Mouse (Mus musculus) neural tube, embryonic 15.5 days (tissue): ENCODE results near the gene Dync2li1. TPM values are rescaled to one million over a fixed set of nuclear protein-coding genes. Genes with fewer than 3 reads are reported as not detected.
A peak's percentile ranks its signal among the peaks of the same experiment; 100 is the strongest.

Source experiments
- ATAC-seq: fragments of 200-750 bp; cut with Nextera tagmentation; 2 replicates; pipeline ENCODE4 v1.8.0; 2017; ENCODE audit warnings: mild to moderate bottlenecking, moderate TSS enrichment, moderate library complexity; ENCODE audit not compliant: low FRiP score
- H3K27ac ChIP-seq: fragments of 300-500 bp; sonication (generic); replicated peaks from 2 replicates; pipeline ENCODE4 v1.5.1; 2015; ENCODE audit warnings: mild to moderate bottlenecking, inconsistent platforms
- H3K27me3 ChIP-seq: fragments of 300-500 bp; sonication (generic); replicated peaks from 2 replicates; pipeline ENCODE4 v1.6.1; 2015; ENCODE audit warnings: inconsistent platforms
- H3K36me3 ChIP-seq: fragments of 300-500 bp; sonication (generic); 2 replicates; pipeline ENCODE4 v1.6.1; 2015; ENCODE audit warnings: inconsistent platforms
- H3K4me1 ChIP-seq: fragments of 300-500 bp; sonication (generic); 2 replicates; pipeline ENCODE4 v1.6.1; 2015; ENCODE audit warnings: inconsistent platforms
- H3K4me2 ChIP-seq: fragments of 300-500 bp; sonication (generic); 2 replicates; pipeline ENCODE4 v1.6.1; 2015; ENCODE audit warnings: inconsistent platforms, mild to moderate bottlenecking, moderate library complexity
- H3K4me3 ChIP-seq: fragments of 300-500 bp; sonication (generic); replicated peaks from 2 replicates; pipeline ENCODE4 v1.5.1; 2015; ENCODE audit warnings: mild to moderate bottlenecking, inconsistent platforms
- H3K9ac ChIP-seq: fragments of 300-500 bp; sonication (generic); replicated peaks from 2 replicates; pipeline ENCODE4 v1.6.1; 2015; ENCODE audit warnings: mild to moderate bottlenecking, inconsistent platforms
- H3K9me3 ChIP-seq: fragments of 300-500 bp; sonication (generic); replicated peaks from 2 replicates; pipeline ENCODE4 v1.6.1; 2016; ENCODE audit warnings: inconsistent platforms
- WGBS: fragments of 180-500 bp; shearing (Covaris S2); methylation state at CpG from one replicate; pipeline ENCODE4 v1.1.7; 2015; ENCODE audit warnings: mixed read lengths; 5-methylcytosine and 5-hydroxymethylcytosine counted together
- polyA plus RNA-seq: library from polyadenylated mRNA; unstranded; fragments of >200 nt; fragmentation: Nextera tagmentation; extraction: Ambion mirVana; gene quantifications from 2 replicates; pipeline ENCODE4 v1.2.1, GENCODE M21; 2015

Gene Dync2li1
- polyA plus RNA-seq, 1 experiment from 2014 or later, result 30.2 TPM

GRCm38 (mm10) chr17:84647630-84648029 lies 21.3 kb downstream of the Dync2li1 start:
- no peaks in the 10 kb centered on the region for H3K4me1 ChIP-seq
- H3K36me3 ChIP-seq, result 0 out of 2 replicates have a peak, but pooled peaks cover 2% of the 10 kb centered on the region
- no peaks in the 10 kb centered on the region for H3K27me3 ChIP-seq
- H3K9ac ChIP-seq, result no peak overlapping the region
- no peak for ATAC-seq
- no peak overlapping the region for H3K27ac ChIP-seq
- H3K4me2 ChIP-seq, result no peak overlapping the region
- H3K4me3 ChIP-seq, result no peak overlapping the region
- 86% methylated on average over 4 of the region's 4 CpGs for WGBS
- H3K9me3 ChIP-seq, result no peaks in the 10 kb centered on the region

- 89% methylated on average over 9 of the region's 9 CpGs for WGBS
- Histone ChIP-seq H3K4me2 (no peak overlapping the region), H3K4me1 (no peaks in the 10 kb centered on the region), H3K4me3 (no peak overlapping the region), H3K27ac (no peak overlapping the region), H3K27me3 (no peaks in the 10 kb centered on the region), H3K9me3 (no peaks in the 10 kb centered on the region), H3K36me3 (0 out of 2 replicates have a peak, but pooled peaks cover 2% of the 10 kb centered on the region), H3K9ac (no peak overlapping the region)
- ATAC-seq, result no peak
Measured at GRCm38 (mm10) chr17:84650302-84651017, 24.2 kb downstream of the Dync2li1 start.

DNA sequence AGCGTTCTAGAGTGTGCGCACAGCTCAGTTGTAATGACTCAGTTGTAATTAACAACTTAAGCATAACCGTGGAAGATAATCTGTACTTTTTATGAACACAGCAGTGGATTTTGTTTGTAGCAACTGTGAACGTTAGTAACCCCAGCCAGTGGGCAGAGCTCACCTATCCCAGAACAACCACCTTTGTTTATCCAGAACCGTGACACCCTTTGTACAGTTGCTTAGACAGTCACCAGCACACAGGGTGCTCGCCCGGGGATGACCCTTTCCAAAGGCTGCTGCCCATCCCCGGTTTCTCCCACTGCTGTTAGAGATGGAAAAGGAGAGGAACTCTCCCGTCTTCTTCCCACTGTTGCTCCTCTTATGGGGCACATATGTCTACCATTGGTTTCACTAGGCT lies 27.2 kb downstream of the Dync2li1 start:
- ATAC-seq, result no peak
- 0 out of 2 replicates have a peak, but pooled peaks cover 2% of the 10 kb centered on the region for H3K36me3 ChIP-seq
- H3K4me1 ChIP-seq, result peaks cover 21% of the 10 kb centered on the region
- H3K27me3 ChIP-seq, result no peaks in the 10 kb centered on the region
- H3K4me2 ChIP-seq, result no peak overlapping the region
- WGBS, result 93% methylated on average over 9 of the region's 9 CpGs
- no peak overlapping the region for H3K9ac ChIP-seq
- no peak overlapping the region for H3K4me3 ChIP-seq
- H3K27ac ChIP-seq, result no peak overlapping the region
- H3K9me3 ChIP-seq, result no peaks in the 10 kb centered on the region

GRCm38 (mm10) chr17:84656205-84656604 lies 29.9 kb downstream of the Dync2li1 start:
- H3K9ac ChIP-seq, result no peak overlapping the region
- H3K36me3 ChIP-seq, result no peaks in the 10 kb centered on the region
- no peak overlapping the region for H3K4me2 ChIP-seq
- peaks cover 21% of the 10 kb centered on the region for H3K4me1 ChIP-seq
- ATAC-seq, result peak; percentile 59; the same call in 1 of the 2 replicates
- H3K4me3 ChIP-seq, result no peak overlapping the region
- H3K27me3 ChIP-seq, result no peaks in the 10 kb centered on the region
- H3K9me3 ChIP-seq, result no peaks in the 10 kb centered on the region
- peak overlapping the region; percentile 51; the same call in 1 of the 2 replicates for H3K27ac ChIP-seq
- 45% methylated on average over 5 of the region's 5 CpGs for WGBS

GRCm38 (mm10) chr17:84656653-84657421 lies 30.5 kb downstream of the Dync2li1 start:
- Histone ChIP-seq H3K4me3 (no peak overlapping the region), H3K4me1 (peaks cover 21% of the 10 kb centered on the region), H3K36me3 (no peaks in the 10 kb centered on the region), H3K27ac (peak overlapping the region; percentile 51; the same call in 1 of the 2 replicates), H3K27me3 (no peaks in the 10 kb centered on the region), H3K9ac (no peak overlapping the region), H3K9me3 (no peaks in the 10 kb centered on the region), H3K4me2 (no peak overlapping the region; the same call in 1 of the 2 replicates)
- 24% methylated on average over 19 of the region's 19 CpGs for WGBS
- peak; percentile 58 for ATAC-seq

DNA sequence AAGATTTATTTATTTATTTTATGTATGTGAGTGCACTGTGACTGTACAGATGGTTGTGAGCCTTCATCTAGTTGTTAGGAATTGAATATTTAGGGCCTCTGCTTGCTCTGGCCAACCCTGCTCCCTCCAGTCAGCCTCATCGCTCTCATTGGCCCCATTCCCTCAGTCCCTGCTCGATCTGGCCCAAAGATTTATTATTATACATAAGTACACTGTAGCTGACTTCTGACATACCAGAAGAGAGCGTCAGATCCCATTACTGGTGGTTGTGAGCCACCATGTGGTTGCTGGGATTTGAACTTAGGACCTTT lies 31.1 kb downstream of the Dync2li1 start:
- H3K9me3 ChIP-seq, result no peaks in the 10 kb centered on the region
- H3K27me3 ChIP-seq, result no peaks in the 10 kb centered on the region
- no peaks in the 10 kb centered on the region for H3K36me3 ChIP-seq
- no peak overlapping the region for H3K27ac ChIP-seq
- H3K4me1 ChIP-seq, result peaks cover 21% of the 10 kb centered on the region
- H3K4me3 ChIP-seq, result no peak overlapping the region
- peak; percentile 34; the same call in 1 of the 2 replicates for ATAC-seq
- WGBS, result 43% methylated on average over 3 of the region's 3 CpGs
- no peak overlapping the region; the same call in 1 of the 2 replicates for H3K4me2 ChIP-seq
- H3K9ac ChIP-seq, result no peak overlapping the region

DNA sequence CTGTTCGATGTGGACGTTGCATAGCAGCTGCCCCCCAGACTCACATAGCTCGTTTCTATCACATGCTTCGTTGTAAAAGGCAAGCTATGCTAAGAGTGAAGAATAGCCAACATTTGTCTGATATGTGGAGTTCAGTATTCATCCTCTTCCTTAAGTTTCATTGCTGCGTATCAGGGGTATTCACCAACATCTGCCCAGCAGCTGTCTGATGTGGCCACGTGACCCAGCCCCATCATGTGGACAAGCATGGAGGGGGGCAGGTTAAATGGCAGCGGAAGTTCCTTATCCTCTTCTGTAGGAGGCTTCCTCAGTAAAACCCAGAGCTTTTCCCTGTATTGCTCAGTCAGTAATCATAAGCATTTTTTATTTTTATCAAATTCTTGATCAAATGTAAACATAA lies 31.5 kb downstream of the Dync2li1 start:
- Histone ChIP-seq H3K4me3 (no peak overlapping the region), H3K4me1 (peaks cover 21% of the 10 kb centered on the region), H3K27me3 (no peaks in the 10 kb centered on the region), H3K9me3 (no peaks in the 10 kb centered on the region), H3K4me2 (no peak overlapping the region), H3K9ac (no peak overlapping the region), H3K27ac (no peak overlapping the region), H3K36me3 (no peaks in the 10 kb centered on the region)
- 66% methylated on average over 7 of the region's 7 CpGs for whole genome bisulfite sequencing
- no peak for ATAC-seq

- Histone ChIP-seq H3K9me3 (no peaks in the 10 kb centered on the region), H3K27ac (no peak overlapping the region), H3K4me3 (no peak overlapping the region), H3K4me1 (peaks cover 21% of the 10 kb centered on the region), H3K27me3 (no peaks in the 10 kb centered on the region), H3K4me2 (no peak overlapping the region), H3K36me3 (no peaks in the 10 kb centered on the region), H3K9ac (no peak overlapping the region)
- 53% methylated on average over 5 of the region's 5 CpGs for WGBS
- ATAC-seq, result no peak
Measured at GRCm38 (mm10) chr17:84658195-84658594, 31.9 kb downstream of the Dync2li1 start.

DNA sequence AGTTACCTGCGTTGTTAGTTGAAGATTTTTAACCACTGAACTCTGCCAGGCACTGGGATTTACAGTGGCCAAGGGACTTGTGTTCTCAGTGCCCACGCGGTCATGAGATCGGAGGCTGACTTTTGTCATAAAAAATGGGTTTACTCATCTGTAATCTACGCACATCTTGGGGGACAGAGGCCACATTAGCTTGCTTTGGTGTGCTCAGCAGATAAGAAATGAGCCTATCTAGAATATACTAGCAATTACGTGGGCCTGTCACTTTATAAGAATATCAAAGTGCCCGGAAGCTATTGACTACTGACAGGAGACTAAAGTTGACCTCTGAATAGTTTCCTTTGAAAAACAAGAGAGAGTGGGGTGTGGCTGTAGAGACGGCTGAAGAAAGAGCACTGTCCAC lies 32.7 kb downstream of the Dync2li1 start:
- Histone ChIP-seq H3K4me2 (no peak overlapping the region), H3K27ac (no peak overlapping the region), H3K4me3 (no peak overlapping the region), H3K36me3 (no peaks in the 10 kb centered on the region), H3K9me3 (no peaks in the 10 kb centered on the region), H3K27me3 (no peaks in the 10 kb centered on the region), H3K9ac (no peak overlapping the region), H3K4me1 (peaks cover 21% of the 10 kb centered on the region)
- 64% methylated on average over 8 of the region's 8 CpGs for WGBS
- no peak for ATAC-seq

DNA sequence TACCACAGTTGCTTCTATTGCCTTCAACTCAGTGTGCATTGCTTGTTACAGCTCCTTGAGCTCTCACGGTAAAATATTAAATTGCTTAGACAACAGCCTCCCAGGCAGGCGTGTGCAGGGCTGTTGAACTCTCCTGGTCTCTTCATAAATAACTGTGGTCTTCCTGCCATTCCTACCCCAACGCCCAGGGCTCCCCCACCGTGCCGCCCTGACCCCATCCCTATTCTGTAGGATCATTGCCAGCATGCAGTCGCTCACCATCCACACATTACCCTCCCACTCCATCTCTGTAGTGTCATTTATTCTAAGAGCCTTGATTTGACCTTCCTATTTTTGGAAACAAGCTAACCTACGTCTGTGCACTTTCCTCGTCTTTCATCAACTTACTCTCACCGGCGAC lies 38.8 kb downstream of the Dync2li1 start:
- 30% methylated on average over 10 of the region's 10 CpGs for WGBS
- Histone ChIP-seq H3K4me3 (no peak overlapping the region), H3K36me3 (no peaks in the 10 kb centered on the region), H3K27ac (no peak overlapping the region), H3K27me3 (no peaks in the 10 kb centered on the region; the same call in 1 of the 2 replicates), H3K9me3 (no peaks in the 10 kb centered on the region), H3K4me1 (peaks cover 10% of the 10 kb centered on the region), H3K4me2 (no peak overlapping the region), H3K9ac (no peak overlapping the region)
- ATAC-seq, result no peak

- Histone ChIP-seq H3K27ac (no peak overlapping the region), H3K27me3 (no peaks in the 10 kb centered on the region; the same call in 1 of the 2 replicates), H3K4me1 (peaks cover 10% of the 10 kb centered on the region), H3K4me3 (no peak overlapping the region), H3K9ac (no peak overlapping the region), H3K36me3 (no peaks in the 10 kb centered on the region), H3K4me2 (no peak overlapping the region), H3K9me3 (no peaks in the 10 kb centered on the region)
- 24% methylated on average over 9 of the region's 9 CpGs for WGBS
- ATAC-seq, result no peak
Measured at GRCm38 (mm10) chr17:84665691-84666090, 39.4 kb downstream of the Dync2li1 start.

- H3K27me3 ChIP-seq, result peaks cover 4% of the 10 kb centered on the region; the same call in 1 of the 2 replicates
- H3K4me1 ChIP-seq, result peaks cover 10% of the 10 kb centered on the region
- H3K9me3 ChIP-seq, result no peaks in the 10 kb centered on the region
- H3K4me2 ChIP-seq, result no peak overlapping the region
- no peak for ATAC-seq
- no peak overlapping the region for H3K27ac ChIP-seq
- H3K36me3 ChIP-seq, result no peaks in the 10 kb centered on the region
- no peak overlapping the region for H3K9ac ChIP-seq
- 95% methylated on average over 3 of the region's 3 CpGs for WGBS
- no peak overlapping the region for H3K4me3 ChIP-seq
Measured at GRCm38 (mm10) chr17:84667848-84668247, 41.6 kb downstream of the Dync2li1 start.
